Mouse (Mus musculus): Measurements from ENCODE around the gene Gopc. TPM values are rescaled to one million over a fixed set of nuclear protein-coding genes. Genes with fewer than 3 reads are reported as not detected.
"Not testable (repeated sequence)": the region's sequence is repeated elsewhere in the genome, so short reads cannot be mapped to it uniquely, and the experiment has no call there.

The Gopc gene
- total and polyA plus RNA-seq, 2 experiments from 2014 or later: 7.4 to 10.1 TPM

DNA sequence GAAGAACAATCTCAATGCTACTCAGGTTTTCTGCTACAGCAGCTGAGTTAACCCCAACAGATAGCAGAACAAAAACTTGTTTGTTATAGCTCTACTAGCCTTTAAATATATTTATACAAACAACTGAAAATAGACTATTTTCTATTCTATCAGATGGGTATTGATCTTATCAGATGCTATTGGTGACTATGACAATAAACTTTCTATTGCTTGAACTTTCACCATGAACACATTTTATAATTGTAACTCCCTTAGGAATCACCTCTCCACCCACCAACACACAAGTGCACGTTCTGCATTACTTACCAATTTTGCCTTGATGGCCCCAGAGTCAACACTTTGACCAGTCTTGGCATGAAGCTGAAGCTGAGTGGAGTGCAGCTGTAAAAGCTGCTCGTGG is 23.5 kb downstream of the Gopc start, which contains the start of gene Gm26741:
Gm26741 (plus strand) TSS at position 301 of the 400 bp plus-strand sequence.
- Histone ChIP-seq H3K9me3 (replicated peaks; ENCODE audit: control insufficient read depth, low read length) (no peaks in the 10 kb centered on the region), H3K27me3 (ENCODE audit: control insufficient read depth, insufficient read depth, low read length) (no peaks in the 10 kb centered on the region), H3K4me2 (ENCODE audit: low read depth, low read length) (no peak within 1 kb of the TSS), H3K4me1 (ENCODE audit: control insufficient read depth, insufficient read depth) (no peaks in the 10 kb centered on the region), H3K27ac (ENCODE audit: low read depth) (no peak within 1 kb of the TSS), H3K9ac (replicated peaks; ENCODE audit: low read depth, low read length) (no peak within 1 kb of the TSS), H3K36me3 (replicated peaks; ENCODE audit: control insufficient read depth, insufficient read depth, low read length) (peaks cover 14% of the 10 kb centered on the region), H3K4me3 (ENCODE audit: low read depth, low read length) (no peak within 1 kb of the TSS)
- DNase-seq (ENCODE audit: low spot score) (no peak), ATAC-seq (ENCODE audit: insufficient read depth, low read depth) (no peak)
- 83% methylated on average over 2 of the region's 2 CpGs for WGBS
- TF ChIP-seq CTCF (IDR thresholded peaks at IDR 0.05; ENCODE audit: low read depth): no peak
- no peak for TF ChIP-seq EP300 (IDR thresholded peaks at IDR 0.05; ENCODE audit: low read depth)

DNA sequence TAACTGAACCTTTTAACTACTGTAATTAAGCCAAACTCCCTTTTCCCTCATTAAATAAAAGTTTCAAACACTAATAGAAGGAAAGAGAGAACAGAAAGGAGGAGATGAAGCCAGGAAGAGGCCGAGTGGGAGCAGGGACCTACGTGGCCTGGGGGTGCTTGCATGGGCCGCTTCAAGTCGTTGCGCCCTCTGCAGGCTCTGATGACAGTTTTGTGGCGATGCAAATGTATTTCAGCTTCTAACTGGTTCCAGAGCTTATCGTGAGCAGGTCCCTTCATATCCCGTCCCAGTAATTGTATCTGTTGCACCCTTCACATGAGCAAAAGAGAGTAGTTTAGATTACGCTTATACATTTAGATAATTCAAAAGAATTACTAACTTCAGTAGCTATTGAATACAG is 28.7 kb downstream of the Gopc start:
- WGBS: 81% methylated on average over 9 of the region's 9 CpGs
- Histone ChIP-seq H3K27me3 (ENCODE audit: control insufficient read depth, insufficient read depth, low read length) (no peaks in the 10 kb centered on the region), H3K4me1 (ENCODE audit: control insufficient read depth, insufficient read depth) (no peaks in the 10 kb centered on the region), H3K9me3 (replicated peaks; ENCODE audit: control insufficient read depth, low read length) (no peaks in the 10 kb centered on the region), H3K4me2 (ENCODE audit: low read depth, low read length) (no peak overlapping the region), H3K36me3 (replicated peaks; ENCODE audit: control insufficient read depth, insufficient read depth, low read length) (peaks cover 50% of the 10 kb centered on the region), H3K9ac (replicated peaks; ENCODE audit: low read depth, low read length) (no peak overlapping the region), H3K27ac (ENCODE audit: low read depth) (no peak overlapping the region), H3K4me3 (ENCODE audit: low read depth, low read length) (no peak overlapping the region)
- ATAC-seq (ENCODE audit: insufficient read depth, low read depth) (no peak), DNase-seq (ENCODE audit: low spot score) (no peak)
- no peak for TF ChIP-seq EP300 (IDR thresholded peaks at IDR 0.05; ENCODE audit: low read depth)
- no peak for TF ChIP-seq CTCF (IDR thresholded peaks at IDR 0.05; ENCODE audit: low read depth)

DNA sequence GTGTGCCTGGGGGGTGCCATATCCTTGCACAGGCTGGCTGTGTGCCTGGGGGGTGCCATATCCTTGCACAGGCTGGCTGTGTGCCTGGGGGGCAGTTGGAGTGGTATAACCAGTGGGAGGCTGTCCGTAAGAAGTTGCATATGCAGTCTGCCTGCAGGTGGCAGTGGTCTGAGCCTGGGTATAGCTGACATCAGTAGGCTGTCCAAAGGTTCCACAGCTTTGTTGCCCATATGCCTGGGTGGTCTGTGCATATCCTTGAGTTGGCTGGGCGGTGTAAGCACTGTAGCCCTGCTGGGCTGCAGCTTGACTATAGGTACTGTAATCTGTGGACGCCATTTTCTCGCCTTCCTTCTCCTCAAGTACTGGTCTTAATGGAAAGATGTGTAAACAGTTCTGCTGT is 38.6 kb downstream of the Gopc start:
- H3K9ac ChIP-seq (replicated peaks; ENCODE audit: low read depth, low read length); H3K9me3 ChIP-seq (replicated peaks; ENCODE audit: control insufficient read depth, low read length); H3K27ac ChIP-seq (ENCODE audit: low read depth); H3K4me1 ChIP-seq (ENCODE audit: control insufficient read depth, insufficient read depth); ATAC-seq (ENCODE audit: insufficient read depth, low read depth); H3K27me3 ChIP-seq (ENCODE audit: control insufficient read depth, insufficient read depth, low read length); H3K4me3 ChIP-seq (ENCODE audit: low read depth, low read length); DNase-seq (ENCODE audit: low spot score); H3K4me2 ChIP-seq (ENCODE audit: low read depth, low read length): not testable (repeated sequence)
- WGBS: 96% methylated on average over 4 of the region's 4 CpGs
- peaks cover 52% of the 10 kb centered on the region for H3K36me3 ChIP-seq (replicated peaks; ENCODE audit: control insufficient read depth, insufficient read depth, low read length)
- TF ChIP-seq CTCF (IDR thresholded peaks at IDR 0.05; ENCODE audit: low read depth): peak; percentile 13; the same call in 1 of the 2 replicates

DNA sequence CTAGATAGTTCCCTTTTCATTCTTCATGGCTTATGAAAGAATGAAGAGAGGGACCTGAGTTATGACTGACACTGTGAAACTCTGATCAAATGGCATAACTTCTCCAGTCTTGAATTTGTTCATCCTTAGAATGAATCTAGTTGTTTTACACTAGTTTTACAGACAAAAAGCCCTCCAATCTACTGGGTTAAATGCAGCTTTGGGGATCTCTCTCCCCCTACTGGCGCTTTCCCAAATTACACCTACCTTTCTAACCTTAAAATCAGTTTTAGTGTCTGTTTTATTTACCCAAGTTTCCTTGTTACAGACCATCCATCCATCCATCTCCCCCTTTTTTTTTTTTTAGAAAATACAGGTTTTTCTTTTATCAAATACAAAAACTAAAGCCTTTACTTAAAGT is 50.9 kb downstream of the Gopc start:
- Histone ChIP-seq H3K4me2 (ENCODE audit: low read depth, low read length) (no peak overlapping the region), H3K27me3 (ENCODE audit: control insufficient read depth, insufficient read depth, low read length) (no peaks in the 10 kb centered on the region), H3K9me3 (replicated peaks; ENCODE audit: control insufficient read depth, low read length) (no peaks in the 10 kb centered on the region), H3K9ac (replicated peaks; ENCODE audit: low read depth, low read length) (no peak overlapping the region), H3K4me1 (ENCODE audit: control insufficient read depth, insufficient read depth) (no peaks in the 10 kb centered on the region), H3K36me3 (replicated peaks; ENCODE audit: control insufficient read depth, insufficient read depth, low read length) (peaks cover 6% of the 10 kb centered on the region), H3K27ac (ENCODE audit: low read depth) (no peak overlapping the region), H3K4me3 (ENCODE audit: low read depth, low read length) (no peak overlapping the region)
- no peak for ATAC-seq (ENCODE audit: insufficient read depth, low read depth)
- TF ChIP-seq EP300 (IDR thresholded peaks at IDR 0.05; ENCODE audit: low read depth) (no peak), CTCF (IDR thresholded peaks at IDR 0.05; ENCODE audit: low read depth) (peak; percentile 66)
- 5% methylated on average over 1 of the region's 1 CpGs for WGBS
- DNase-seq (ENCODE audit: low spot score): peak; percentile 15

DNA sequence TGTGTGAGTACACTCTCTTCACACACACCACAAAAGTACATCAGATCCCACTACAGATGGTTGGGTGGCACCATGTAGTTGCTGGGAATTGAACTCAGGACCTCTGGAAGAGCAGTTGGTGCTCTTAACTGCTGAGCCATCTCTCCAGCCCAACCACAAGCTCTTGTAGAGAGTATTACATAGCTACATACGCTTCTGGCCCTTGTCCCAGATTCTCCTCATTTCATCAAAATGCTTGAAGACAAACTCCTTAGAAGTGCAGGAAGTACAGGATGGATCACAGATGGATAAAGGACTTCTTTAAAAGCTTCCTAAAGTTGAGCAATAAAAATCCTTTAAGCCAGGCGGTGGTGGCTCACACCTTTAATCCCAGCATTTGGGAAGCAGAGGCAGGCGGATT is 60.0 kb downstream of the Gopc start:
- H3K4me1 ChIP-seq (ENCODE audit: control insufficient read depth, insufficient read depth): no peaks in the 10 kb centered on the region
- no peak overlapping the region for H3K4me3 ChIP-seq (ENCODE audit: low read depth, low read length)
- H3K27ac ChIP-seq (ENCODE audit: low read depth): no peak overlapping the region
- no peak for TF ChIP-seq EP300 (IDR thresholded peaks at IDR 0.05; ENCODE audit: low read depth)
- TF ChIP-seq CTCF (IDR thresholded peaks at IDR 0.05; ENCODE audit: low read depth): no peak
- ATAC-seq (ENCODE audit: insufficient read depth, low read depth): no peak
- no peaks in the 10 kb centered on the region for H3K27me3 ChIP-seq (ENCODE audit: control insufficient read depth, insufficient read depth, low read length)
- H3K9me3 ChIP-seq (replicated peaks; ENCODE audit: control insufficient read depth, low read length): no peaks in the 10 kb centered on the region
- no peak overlapping the region for H3K9ac ChIP-seq (replicated peaks; ENCODE audit: low read depth, low read length)
- no peak for DNase-seq (ENCODE audit: low spot score)
- peaks cover 17% of the 10 kb centered on the region for H3K36me3 ChIP-seq (replicated peaks; ENCODE audit: control insufficient read depth, insufficient read depth, low read length)
- WGBS: 90% methylated on average over 3 of the region's 3 CpGs
- H3K4me2 ChIP-seq (ENCODE audit: low read depth, low read length): no peak overlapping the region

DNA sequence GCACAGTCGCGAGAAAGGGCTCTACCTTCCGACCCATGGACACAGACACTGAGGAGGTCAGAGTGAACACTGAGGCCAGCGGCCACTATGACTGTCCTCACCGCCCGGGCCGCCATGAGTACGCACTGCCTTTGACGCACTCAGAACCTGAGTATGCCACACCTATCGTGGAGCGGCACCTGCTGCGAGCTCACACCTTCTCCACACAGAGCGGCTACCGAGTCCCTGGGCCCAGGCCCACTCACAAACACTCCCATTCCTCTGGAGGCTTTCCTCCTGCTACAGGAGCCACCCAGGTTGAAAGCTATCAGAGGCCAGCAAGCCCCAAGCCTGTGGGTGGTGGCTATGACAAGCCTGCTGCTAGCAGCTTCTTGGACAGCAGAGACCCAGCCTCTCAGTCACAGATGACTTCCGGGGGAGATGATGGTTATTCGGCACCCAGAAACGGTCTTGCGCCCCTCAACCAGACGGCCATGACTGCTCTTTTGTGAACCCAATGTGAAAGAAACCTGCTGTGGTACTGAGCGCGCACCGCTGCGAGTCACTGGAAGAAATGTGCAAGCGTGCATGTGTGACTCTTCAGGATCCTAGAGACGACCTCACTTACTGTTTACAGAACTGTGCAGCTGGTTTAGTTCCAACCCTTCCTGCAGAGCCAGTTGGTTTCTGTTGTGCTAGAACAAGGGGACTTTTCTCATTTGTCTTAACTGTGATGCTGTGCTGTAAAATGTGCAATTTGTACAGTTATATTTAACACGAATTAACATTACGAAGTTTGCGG is 62.2 kb downstream of the Gopc start:
- DNase-seq (ENCODE audit: low spot score) (no peak), ATAC-seq (ENCODE audit: insufficient read depth, low read depth) (0 out of 2 replicates have a peak, but pooled peaks have one; percentile 6)
- H3K4me3 ChIP-seq (ENCODE audit: low read depth, low read length): no peak overlapping the region
- no peak overlapping the region for H3K9ac ChIP-seq (replicated peaks; ENCODE audit: low read depth, low read length)
- no peaks in the 10 kb centered on the region for H3K4me1 ChIP-seq (ENCODE audit: control insufficient read depth, insufficient read depth)
- H3K27ac ChIP-seq (ENCODE audit: low read depth): no peak overlapping the region
- no peak for TF ChIP-seq CTCF (IDR thresholded peaks at IDR 0.05; ENCODE audit: low read depth)
- no peak for TF ChIP-seq EP300 (IDR thresholded peaks at IDR 0.05; ENCODE audit: low read depth)
- no peaks in the 10 kb centered on the region for H3K27me3 ChIP-seq (ENCODE audit: control insufficient read depth, insufficient read depth, low read length)
- 91% methylated on average over 28 of the region's 28 CpGs for WGBS
- no peak overlapping the region for H3K4me2 ChIP-seq (ENCODE audit: low read depth, low read length)
- peaks cover 21% of the 10 kb centered on the region for H3K36me3 ChIP-seq (replicated peaks; ENCODE audit: control insufficient read depth, insufficient read depth, low read length)
- no peaks in the 10 kb centered on the region for H3K9me3 ChIP-seq (replicated peaks; ENCODE audit: control insufficient read depth, low read length)

All from heart, postnatal 0 days (tissue).